Mouse (Mus musculus) heart, postnatal 0 days (tissue): ENCODE measurements around the gene Vmn2r96.
"Not testable (repeated sequence)": the region's sequence is repeated elsewhere in the genome, so short reads cannot be mapped to it uniquely, and the experiment has no call there.

Experiments
- CTCF ChIP-seq: IDR thresholded peaks from 2 replicates; pipeline ENCODE4 v1.5.1; 2016; ENCODE audit warnings: antibody characterized with exemption, control low read depth, low read depth
- EP300 ChIP-seq: IDR thresholded peaks from 2 replicates; pipeline ENCODE4 v1.6.1; 2016; ENCODE audit warnings: antibody characterized with exemption, low read depth

DNA sequence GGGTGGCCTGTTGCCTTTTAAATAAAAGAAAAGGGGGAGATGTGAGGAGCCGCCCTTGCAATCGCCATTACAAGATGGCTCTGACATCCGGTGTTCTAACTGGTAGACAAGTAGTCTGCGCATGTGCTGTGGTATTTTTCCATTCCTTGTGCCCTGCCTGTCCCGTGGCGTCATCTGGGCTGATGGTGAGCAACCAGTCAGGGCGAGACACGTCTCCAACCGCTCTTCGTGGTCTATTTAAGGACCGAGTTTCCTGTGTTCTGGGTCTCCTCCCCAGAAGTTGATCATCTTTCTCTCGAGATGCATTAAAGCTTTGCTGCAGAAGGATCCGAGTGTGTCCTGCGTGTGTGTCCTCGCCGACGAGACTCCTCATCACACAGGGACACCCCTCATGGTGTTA, 6.8 kb upstream of the Vmn2r96 start:
- not testable (repeated sequence) for TF ChIP-seq CTCF, EP300
